Mouse (Mus musculus) myocyte (in vitro differentiated cells): ENCODE data around the gene Ppip5k1. TPM values are rescaled to one million over a fixed set of nuclear protein-coding genes. Genes with fewer than 3 reads are reported as not detected.

Source experiments
- H3K27me3 ChIP-seq: one replicate; pipeline ENCODE4 v1.6.1; 2011; ENCODE audit not compliant: control insufficient read depth, insufficient read depth, insufficient read length
- H3K36me3 ChIP-seq: one replicate; pipeline ENCODE4 v1.6.1; 2011; ENCODE audit not compliant: control insufficient read depth, insufficient read depth
- H3K4me2 ChIP-seq: one replicate; pipeline ENCODE4 v1.6.1; 2011; ENCODE audit warnings: low read depth, control low read depth
- H3K4me3 ChIP-seq: one replicate; pipeline ENCODE4 v1.5.1; 2011; ENCODE audit warnings: mild to moderate bottlenecking, control low read depth, moderate library complexity
- H3K79me2 ChIP-seq: one replicate; pipeline ENCODE4 v1.6.1; 2011; ENCODE audit not compliant: control insufficient read depth, insufficient read depth
- H3ac ChIP-seq: one replicate; pipeline ENCODE4 v1.6.1; 2011; ENCODE audit not compliant: control insufficient read depth, insufficient read length
- CEBPB ChIP-seq: IDR thresholded peaks from 2 replicates; pipeline ENCODE4 v1.6.1; 2011; ENCODE audit warnings: mild to moderate bottlenecking, moderate library complexity; ENCODE audit not compliant: poor library complexity, insufficient read depth, severe bottlenecking
- E2F4 ChIP-seq: IDR thresholded peaks from one replicate; pipeline ENCODE4 v1.6.1; 2011; ENCODE audit warnings: mild to moderate bottlenecking, control low read depth, moderate library complexity; ENCODE audit not compliant: insufficient read depth
- MAX ChIP-seq: IDR thresholded peaks from one replicate; pipeline ENCODE4 v1.6.1; 2011; ENCODE audit warnings: low read depth, mild to moderate bottlenecking, control low read depth
- MYOD1 ChIP-seq, 3 experiments: IDR thresholded peaks; one replicate each; pipeline ENCODE4 v1.6.1; 2011; ENCODE audit warnings: control low read depth in 2 of 3, low read depth in 2 of 3, mild to moderate bottlenecking in 2 of 3, moderate library complexity in 1 of 3; ENCODE audit not compliant: insufficient read length in 2 of 3, control insufficient read depth in 1 of 3
- MYOG ChIP-seq, 3 experiments: IDR thresholded peaks; one replicate each; pipeline ENCODE4 v1.6.1; 2011; ENCODE audit warnings: control low read depth in 2 of 3, low read depth in 2 of 3, mild to moderate bottlenecking in 2 of 3; ENCODE audit not compliant: insufficient read length in 2 of 3, control insufficient read depth in 1 of 3, insufficient read depth in 1 of 3
- POLR2A ChIP-seq: IDR thresholded peaks from one replicate; pipeline ENCODE4 v1.6.1; 2011; ENCODE audit warnings: low read depth, mild to moderate bottlenecking, control low read depth, moderate library complexity; ENCODE audit not compliant: insufficient read length
- POLR2AphosphoS2 ChIP-seq: IDR thresholded peaks from one replicate; pipeline ENCODE4 v1.6.1; 2011; ENCODE audit warnings: low read depth, control low read depth; ENCODE audit not compliant: insufficient read length
- REST ChIP-seq: IDR thresholded peaks from one replicate; pipeline ENCODE4 v1.6.1; 2011; ENCODE audit warnings: mild to moderate bottlenecking, control low read depth, moderate library complexity; ENCODE audit not compliant: insufficient read depth, insufficient read length
- SRF ChIP-seq: IDR thresholded peaks from one replicate; pipeline ENCODE4 v1.6.1; 2011; ENCODE audit warnings: low read depth; ENCODE audit not compliant: control insufficient read depth, insufficient read length
- TCF12 ChIP-seq: IDR thresholded peaks from one replicate; pipeline ENCODE4 v1.6.1; 2011; ENCODE audit warnings: mild to moderate bottlenecking, control low read depth; ENCODE audit not compliant: poor library complexity, insufficient read depth, severe bottlenecking
- TCF3 ChIP-seq: IDR thresholded peaks from one replicate; pipeline ENCODE4 v1.6.1; 2011; ENCODE audit warnings: low read depth, control low read depth; ENCODE audit not compliant: insufficient read length
- USF1 ChIP-seq: IDR thresholded peaks from one replicate; pipeline ENCODE4 v1.6.1; 2011; ENCODE audit warnings: low read depth, mild to moderate bottlenecking, control low read depth, moderate library complexity
- polyA plus RNA-seq: library from polyadenylated mRNA; unstranded; fragments of >200 nt; fragmentation: generic; extraction: Trizol; gene quantifications from one replicate; pipeline ENCODE4 v1.2.1, GENCODE M21; 2012; ENCODE audit warnings: missing spikeins

The Ppip5k1 gene
- polyA plus RNA-seq, 1 experiment: 7.2 TPM

GRCm38 (mm10) chr2:121372266-121372665 lies 17.1 kb upstream of the Ppip5k1 start:
- no peak overlapping the region for H3K4me3 ChIP-seq
- no peaks in the 10 kb centered on the region for H3K79me2 ChIP-seq
- no peak overlapping the region for H3ac ChIP-seq
- H3K4me2 ChIP-seq: no peak overlapping the region
- no peaks in the 10 kb centered on the region for H3K36me3 ChIP-seq
- TF ChIP-seq POLR2AphosphoS2: no peak
- TF ChIP-seq SRF: no peak
- TF ChIP-seq USF1: no peak
- H3K27me3 ChIP-seq: peaks cover 67% of the 10 kb centered on the region

GRCm38 (mm10) chr2:121370921-121371320 lies 15.7 kb upstream of the Ppip5k1 start:
- TF ChIP-seq SRF (no peak), USF1 (no peak), E2F4 (no peak), TCF3 (no peak), TCF12 (no peak), MYOD1 (IDR thresholded peaks at IDR 0.05; ENCODE audit: control insufficient read depth in 1 of 3, insufficient read length in 2 of 3, low read depth in 2 of 3) (no peak), REST (no peak), MYOG (IDR thresholded peaks at IDR 0.05; ENCODE audit: control insufficient read depth in 1 of 3, insufficient read depth in 1 of 3, insufficient read length in 2 of 3, low read depth in 2 of 3) (no peak)

GRCm38 (mm10) chr2:121368831-121369230 lies 13.6 kb upstream of the Ppip5k1 start:
- H3K27me3 ChIP-seq: peaks cover 58% of the 10 kb centered on the region
- TF ChIP-seq SRF (no peak), POLR2AphosphoS2 (no peak)
- no peaks in the 10 kb centered on the region for H3K79me2 ChIP-seq
- no peak overlapping the region for H3ac ChIP-seq
- no peak overlapping the region for H3K4me3 ChIP-seq
- no peaks in the 10 kb centered on the region for H3K36me3 ChIP-seq
- no peak overlapping the region for H3K4me2 ChIP-seq

More at GRCm38 (mm10) chr2:121370921-121371320, 15.7 kb upstream of the Ppip5k1 start:
- Histone ChIP-seq H3K36me3 (no peaks in the 10 kb centered on the region), H3K27me3 (peaks cover 65% of the 10 kb centered on the region), H3K4me2 (no peak overlapping the region), H3K79me2 (no peaks in the 10 kb centered on the region), H3ac (no peak overlapping the region), H3K4me3 (no peak overlapping the region)

- Histone ChIP-seq H3K4me3 (no peak overlapping the region), H3K79me2 (no peaks in the 10 kb centered on the region), H3K36me3 (no peaks in the 10 kb centered on the region), H3K27me3 (peaks cover 69% of the 10 kb centered on the region), H3K4me2 (no peak overlapping the region), H3ac (no peak overlapping the region)
- no peak for TF ChIP-seq MAX
- no peak for TF ChIP-seq POLR2A
- no peak for TF ChIP-seq CEBPB
- no peak for TF ChIP-seq SRF
- TF ChIP-seq REST: no peak
- TF ChIP-seq TCF12: no peak
- TF ChIP-seq POLR2AphosphoS2: no peak
- TF ChIP-seq USF1: no peak
- TF ChIP-seq E2F4: no peak
- no peak for TF ChIP-seq MYOG (IDR thresholded peaks at IDR 0.05; ENCODE audit: control insufficient read depth in 1 of 3, insufficient read depth in 1 of 3, insufficient read length in 2 of 3, low read depth in 2 of 3)
- TF ChIP-seq MYOD1 (IDR thresholded peaks at IDR 0.05; ENCODE audit: control insufficient read depth in 1 of 3, insufficient read length in 2 of 3, low read depth in 2 of 3): no peak
- no peak for TF ChIP-seq TCF3
Observed at GRCm38 (mm10) chr2:121363656-121364055, 8.5 kb upstream of the Ppip5k1 start.

- Histone ChIP-seq H3K36me3 (no peaks in the 10 kb centered on the region), H3K27me3 (peaks cover 51% of the 10 kb centered on the region), H3K4me2 (no peak overlapping the region), H3ac (no peak overlapping the region), H3K4me3 (no peak overlapping the region), H3K79me2 (no peaks in the 10 kb centered on the region)
- no peak for TF ChIP-seq USF1
- peak; percentile 52 for TF ChIP-seq REST
Observed at GRCm38 (mm10) chr2:121359461-121359860, 4.3 kb upstream of the Ppip5k1 start.

GRCm38 (mm10) chr2:121358381-121358780 lies 3.2 kb upstream of the Ppip5k1 start:
- peak; percentile 34 for TF ChIP-seq REST
- TF ChIP-seq MYOG (IDR thresholded peaks at IDR 0.05; ENCODE audit: control insufficient read depth in 1 of 3, insufficient read depth in 1 of 3, insufficient read length in 2 of 3, low read depth in 2 of 3): no peak
- Histone ChIP-seq H3K79me2 (no peaks in the 10 kb centered on the region), H3K4me2 (no peak overlapping the region), H3K4me3 (no peak overlapping the region), H3K36me3 (no peaks in the 10 kb centered on the region), H3K27me3 (peaks cover 40% of the 10 kb centered on the region), H3ac (no peak overlapping the region)
